Mouse (Mus musculus): ENCODE measurements at regions not wholly inside any gene's neighbourhood (a gene's known extent, or its start where the extent isn't known, plus 50 kb on each side); places are given as distances from the start of the nearest gene placed in this dataset.
A peak's percentile ranks its signal among the peaks of the same experiment; 100 is the strongest.

- Histone ChIP-seq H3K4me2 (ENCODE audit: low read depth) (no peak overlapping the region), H3K4me3 (ENCODE audit: low read depth, low read length) (no peak overlapping the region), H3K27me3 (ENCODE audit: insufficient read depth, low read length) (no peaks in the 10 kb centered on the region), H3K9ac (no peak overlapping the region), H3K9me3 (ENCODE audit: low read length) (no peaks in the 10 kb centered on the region), H3K27ac (ENCODE audit: low read depth, low read length) (no peak overlapping the region), H3K4me1 (ENCODE audit: insufficient read depth) (no peaks in the 10 kb centered on the region), H3K36me3 (ENCODE audit: insufficient read depth) (no peaks in the 10 kb centered on the region)
- WGBS: 79% methylated on average over 5 of the region's 5 CpGs
- no peak for ATAC-seq
- no peak for TF ChIP-seq CTCF (IDR thresholded peaks at IDR 0.05; ENCODE audit: low read depth)
- DNase-seq: no peak
Measured at GRCm38 (mm10) chr6:55627228-55627627, 53.8 kb downstream of the Neurod6 start.

GRCm38 (mm10) chr6:55620366-55620765 lies 60.7 kb downstream of the Neurod6 start:
- no peak overlapping the region for H3K27ac ChIP-seq (ENCODE audit: low read depth, low read length)
- no peak for TF ChIP-seq CTCF (IDR thresholded peaks at IDR 0.05; ENCODE audit: low read depth)
- H3K4me2 ChIP-seq (ENCODE audit: low read depth): no peak overlapping the region
- H3K4me3 ChIP-seq (ENCODE audit: low read depth, low read length): no peak overlapping the region
- H3K27me3 ChIP-seq (ENCODE audit: insufficient read depth, low read length): no peaks in the 10 kb centered on the region
- no peaks in the 10 kb centered on the region for H3K9me3 ChIP-seq (ENCODE audit: low read length)
- DNase-seq (no peak), ATAC-seq (no peak)
- WGBS: 89% methylated on average over 3 of the region's 3 CpGs
- no peak overlapping the region for H3K9ac ChIP-seq
- H3K4me1 ChIP-seq (ENCODE audit: insufficient read depth): no peaks in the 10 kb centered on the region
- H3K36me3 ChIP-seq (ENCODE audit: insufficient read depth): no peaks in the 10 kb centered on the region

GRCm38 (mm10) chr6:55617922-55618481 lies 63.1 kb downstream of the Neurod6 start:
- H3K4me3 ChIP-seq (ENCODE audit: low read depth, low read length): peak overlapping the region; percentile 18
- 6% methylated on average over 13 of the region's 13 CpGs for WGBS
- peak overlapping the region; percentile 87 for H3K27ac ChIP-seq (ENCODE audit: low read depth, low read length)
- H3K9ac ChIP-seq: peak overlapping the region; percentile 46
- no peaks in the 10 kb centered on the region for H3K36me3 ChIP-seq (ENCODE audit: insufficient read depth)
- no peaks in the 10 kb centered on the region for H3K27me3 ChIP-seq (ENCODE audit: insufficient read depth, low read length)
- H3K4me2 ChIP-seq (ENCODE audit: low read depth): peak overlapping the region; percentile 43
- H3K9me3 ChIP-seq (ENCODE audit: low read length): no peaks in the 10 kb centered on the region
- no peak for TF ChIP-seq CTCF (IDR thresholded peaks at IDR 0.05; ENCODE audit: low read depth)
- peak; percentile 92 for ATAC-seq
- DNase-seq: peak; percentile 91
- no peaks in the 10 kb centered on the region for H3K4me1 ChIP-seq (ENCODE audit: insufficient read depth)

GRCm38 (mm10) chr6:55610395-55610794 lies 70.7 kb downstream of the Neurod6 start:
- Histone ChIP-seq H3K9me3 (ENCODE audit: low read length) (no peaks in the 10 kb centered on the region), H3K9ac (no peak overlapping the region), H3K27ac (ENCODE audit: low read depth, low read length) (no peak overlapping the region), H3K36me3 (ENCODE audit: insufficient read depth) (no peaks in the 10 kb centered on the region), H3K4me2 (ENCODE audit: low read depth) (no peak overlapping the region), H3K4me3 (ENCODE audit: low read depth, low read length) (no peak overlapping the region), H3K4me1 (ENCODE audit: insufficient read depth) (no peaks in the 10 kb centered on the region), H3K27me3 (ENCODE audit: insufficient read depth, low read length) (no peaks in the 10 kb centered on the region)
- ATAC-seq (no peak), DNase-seq (no peak)
- no peak for TF ChIP-seq CTCF (IDR thresholded peaks at IDR 0.05; ENCODE audit: low read depth)
- 20% methylated on average over 3 of the region's 3 CpGs for WGBS

GRCm38 (mm10) chr6:55609976-55610375 lies 71.1 kb downstream of the Neurod6 start:
- ATAC-seq (no peak), DNase-seq (no peak)
- WGBS: 55% methylated on average over 1 of the region's 1 CpGs
- Histone ChIP-seq H3K9me3 (ENCODE audit: low read length) (no peaks in the 10 kb centered on the region), H3K4me2 (ENCODE audit: low read depth) (no peak overlapping the region), H3K36me3 (ENCODE audit: insufficient read depth) (no peaks in the 10 kb centered on the region), H3K27me3 (ENCODE audit: insufficient read depth, low read length) (no peaks in the 10 kb centered on the region), H3K4me1 (ENCODE audit: insufficient read depth) (no peaks in the 10 kb centered on the region), H3K4me3 (ENCODE audit: low read depth, low read length) (no peak overlapping the region), H3K27ac (ENCODE audit: low read depth, low read length) (no peak overlapping the region), H3K9ac (no peak overlapping the region)
- TF ChIP-seq CTCF (IDR thresholded peaks at IDR 0.05; ENCODE audit: low read depth): no peak

- DNase-seq (no peak), ATAC-seq (no peak)
- no peaks in the 10 kb centered on the region for H3K36me3 ChIP-seq (ENCODE audit: insufficient read depth)
- no peak overlapping the region for H3K4me3 ChIP-seq (ENCODE audit: low read depth, low read length)
- 69% methylated on average over 1 of the region's 1 CpGs for WGBS
- H3K9me3 ChIP-seq (ENCODE audit: low read length): no peaks in the 10 kb centered on the region
- no peak for TF ChIP-seq CTCF (IDR thresholded peaks at IDR 0.05; ENCODE audit: low read depth)
- no peak overlapping the region for H3K27ac ChIP-seq (ENCODE audit: low read depth, low read length)
- no peak overlapping the region for H3K4me2 ChIP-seq (ENCODE audit: low read depth)
- no peaks in the 10 kb centered on the region for H3K27me3 ChIP-seq (ENCODE audit: insufficient read depth, low read length)
- no peak overlapping the region for H3K9ac ChIP-seq
- no peaks in the 10 kb centered on the region for H3K4me1 ChIP-seq (ENCODE audit: insufficient read depth)
Measured at GRCm38 (mm10) chr6:55609053-55609452, 72.0 kb downstream of the Neurod6 start.

GRCm38 (mm10) chr6:55597088-55597487 lies 84.0 kb downstream of the Neurod6 start:
- Histone ChIP-seq H3K4me1 (ENCODE audit: insufficient read depth) (no peaks in the 10 kb centered on the region), H3K27ac (ENCODE audit: low read depth, low read length) (no peak overlapping the region), H3K4me3 (ENCODE audit: low read depth, low read length) (no peak overlapping the region), H3K9ac (no peak overlapping the region), H3K27me3 (ENCODE audit: insufficient read depth, low read length) (no peaks in the 10 kb centered on the region), H3K9me3 (ENCODE audit: low read length) (no peaks in the 10 kb centered on the region), H3K4me2 (ENCODE audit: low read depth) (no peak overlapping the region), H3K36me3 (ENCODE audit: insufficient read depth) (no peaks in the 10 kb centered on the region)
- peak; percentile 20; the same call in 1 of the 2 replicates for ATAC-seq
- no peak for TF ChIP-seq CTCF (IDR thresholded peaks at IDR 0.05; ENCODE audit: low read depth)
- WGBS: 79% methylated on average over 4 of the region's 4 CpGs
- DNase-seq: no peak

Measured in forebrain, postnatal 0 days (tissue).